Mouse (Mus musculus): ENCODE data around the gene 4930432K21Rik. TPM values are rescaled to one million over a fixed set of nuclear protein-coding genes. Genes with fewer than 3 reads are reported as not detected.

The 4930432K21Rik gene
- total RNA-seq (2022): 1 to 10 TPM; 2.1 to 3.5 (median 2.6) TPM

DNA sequence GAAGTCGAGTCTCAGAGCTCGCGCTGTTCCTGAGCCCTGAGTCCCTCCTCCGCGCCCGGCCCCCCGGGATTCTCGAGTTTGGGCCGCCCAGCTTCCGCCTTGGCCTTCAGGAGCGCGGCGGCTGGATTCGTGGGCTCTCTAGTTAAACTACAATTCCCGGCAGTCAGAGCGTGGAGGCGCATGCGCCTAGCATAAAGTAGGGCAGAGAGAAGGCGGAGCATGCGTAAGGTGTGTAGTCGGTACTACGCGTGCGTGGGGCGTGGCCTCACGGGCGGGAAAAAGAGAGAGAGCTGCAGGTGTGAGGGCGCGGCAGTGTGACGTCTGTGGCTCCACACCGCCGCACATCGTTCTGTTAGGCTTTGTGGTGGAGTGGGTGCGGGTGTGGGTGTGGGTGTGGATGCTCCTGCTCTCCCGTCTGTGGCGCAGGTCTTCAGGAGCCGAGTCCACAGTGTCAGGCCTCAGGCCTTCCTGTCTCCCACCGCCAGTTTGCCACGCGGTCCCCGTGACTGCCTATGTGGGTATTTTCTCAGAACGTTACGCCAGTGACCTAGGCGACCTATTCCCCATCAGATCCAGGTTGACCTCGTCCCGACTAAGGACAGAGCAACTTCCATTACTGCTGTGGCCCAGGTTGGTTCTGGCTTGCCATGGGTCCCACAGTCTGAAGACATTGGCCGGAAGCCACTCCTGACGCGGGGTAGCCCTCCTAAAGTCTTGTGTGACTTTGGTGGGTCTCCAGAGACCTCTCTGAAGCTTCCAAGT lies at the start of gene 4930432K21Rik, which contains the start of gene Cc2d1a:
4930432K21Rik (plus strand) TSS at position 257 of the 762 bp plus-strand sequence.
Cc2d1a (minus strand) TSS at position 168 of the 762 bp plus-strand sequence.
- peak; percentile 93 to 95 for DNase-seq (ENCODE audit: low spot score in 2 of 2)

DNA sequence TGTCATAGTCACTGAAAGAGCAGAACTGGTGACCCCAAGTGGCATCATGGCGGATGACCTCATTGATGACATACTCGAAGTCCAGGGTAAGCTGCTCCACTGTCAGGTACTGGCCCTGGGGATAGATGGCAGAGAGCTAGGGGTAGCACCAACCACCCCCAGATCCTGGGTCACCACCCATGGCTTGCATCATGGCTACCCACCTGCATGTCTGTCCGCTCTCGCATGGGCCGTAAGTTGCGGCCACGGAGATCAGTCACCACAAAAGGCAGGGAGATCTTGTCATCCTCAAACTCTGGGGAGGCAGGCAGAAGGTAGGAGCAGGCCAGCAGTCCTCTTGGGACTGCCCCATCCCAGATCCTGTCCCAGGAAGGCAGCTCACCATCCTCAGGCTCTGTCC lies 49.4 kb upstream of the 4930432K21Rik start:
- no peak for DNase-seq (ENCODE audit: low spot score in 2 of 2)

DNA sequence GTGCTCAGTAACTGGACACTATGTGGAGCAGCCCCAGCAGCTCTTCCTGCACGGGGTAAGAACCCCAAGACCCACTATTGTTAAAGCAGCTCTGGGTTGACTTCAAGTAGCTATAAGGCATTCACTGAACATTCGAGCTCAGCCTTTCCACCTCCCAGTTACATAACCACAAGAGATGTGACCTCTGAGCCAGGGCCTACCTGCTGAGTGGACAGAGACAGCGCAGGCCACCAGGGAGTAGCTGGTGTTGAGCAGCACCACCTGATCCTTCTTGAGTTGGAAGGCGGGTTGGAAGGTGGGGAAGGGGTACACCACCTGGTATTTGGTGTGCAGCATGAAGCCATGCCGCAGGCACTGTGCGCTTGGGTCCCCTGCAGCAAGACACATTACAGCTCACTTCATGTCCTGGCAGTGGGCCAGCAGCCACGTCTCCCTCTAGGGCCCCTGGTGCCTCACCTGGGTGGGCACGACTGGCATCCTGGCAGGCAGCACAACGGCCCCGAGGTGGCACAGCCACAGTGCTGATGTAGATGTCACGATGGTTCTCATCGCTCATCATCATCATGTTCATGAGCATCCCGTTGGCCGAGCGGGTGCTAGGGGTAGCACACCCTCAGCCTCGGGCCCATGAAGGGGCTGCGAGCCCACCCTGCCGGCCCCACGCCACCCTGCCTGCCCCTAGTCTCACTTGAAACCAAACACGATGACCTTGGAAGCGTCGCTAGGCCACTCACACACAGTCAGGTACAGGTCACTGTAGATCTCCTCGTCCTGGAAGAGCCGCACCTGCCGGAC lies 46.2 kb upstream of the 4930432K21Rik start:
- DNase-seq (ENCODE audit: low spot score in 2 of 2): peak in 1 of 2 experiments; percentile 5

DNA sequence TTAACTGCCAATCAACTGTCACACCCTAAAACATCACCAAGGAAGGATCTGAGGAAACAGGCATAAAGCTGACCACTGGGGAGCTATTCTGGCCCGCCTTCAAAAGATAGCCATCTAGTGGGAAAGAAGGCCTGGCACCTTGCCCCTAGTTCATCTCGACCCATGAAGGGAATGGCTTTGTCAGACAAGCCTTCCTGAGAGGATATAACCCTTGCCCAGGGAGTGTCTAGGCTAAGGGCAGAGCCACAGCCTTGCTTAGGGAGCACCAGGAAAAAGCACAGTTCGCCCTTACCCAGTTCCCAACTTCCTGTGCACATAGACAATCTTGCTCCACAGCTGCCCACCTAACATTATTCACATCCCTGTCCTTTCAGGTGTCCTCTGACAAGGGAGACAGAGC lies 44.2 kb upstream of the 4930432K21Rik start:
- DNase-seq (ENCODE audit: low spot score in 2 of 2): no peak

DNA sequence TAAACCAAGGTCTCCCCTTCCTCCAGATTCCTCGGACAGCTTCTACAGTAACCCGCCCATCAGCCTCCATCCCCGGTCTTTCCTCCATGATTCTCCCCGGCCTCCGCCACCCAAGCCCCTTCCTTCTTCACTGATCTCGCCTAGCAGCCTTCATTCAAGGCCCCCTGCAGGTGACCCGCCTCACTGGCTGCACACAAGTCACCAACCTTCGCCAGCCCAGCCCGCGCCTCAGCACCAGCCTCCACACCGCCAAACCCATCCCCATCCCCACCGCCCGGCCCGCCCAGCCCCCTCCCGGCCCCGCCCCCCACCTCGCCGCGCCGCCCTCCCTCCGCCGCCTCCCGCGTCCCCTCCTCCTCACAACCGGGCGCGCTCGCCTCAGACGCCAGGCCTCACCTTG lies 43.6 kb upstream of the 4930432K21Rik start:
- DNase-seq (ENCODE audit: low spot score in 2 of 2): no peak

DNA sequence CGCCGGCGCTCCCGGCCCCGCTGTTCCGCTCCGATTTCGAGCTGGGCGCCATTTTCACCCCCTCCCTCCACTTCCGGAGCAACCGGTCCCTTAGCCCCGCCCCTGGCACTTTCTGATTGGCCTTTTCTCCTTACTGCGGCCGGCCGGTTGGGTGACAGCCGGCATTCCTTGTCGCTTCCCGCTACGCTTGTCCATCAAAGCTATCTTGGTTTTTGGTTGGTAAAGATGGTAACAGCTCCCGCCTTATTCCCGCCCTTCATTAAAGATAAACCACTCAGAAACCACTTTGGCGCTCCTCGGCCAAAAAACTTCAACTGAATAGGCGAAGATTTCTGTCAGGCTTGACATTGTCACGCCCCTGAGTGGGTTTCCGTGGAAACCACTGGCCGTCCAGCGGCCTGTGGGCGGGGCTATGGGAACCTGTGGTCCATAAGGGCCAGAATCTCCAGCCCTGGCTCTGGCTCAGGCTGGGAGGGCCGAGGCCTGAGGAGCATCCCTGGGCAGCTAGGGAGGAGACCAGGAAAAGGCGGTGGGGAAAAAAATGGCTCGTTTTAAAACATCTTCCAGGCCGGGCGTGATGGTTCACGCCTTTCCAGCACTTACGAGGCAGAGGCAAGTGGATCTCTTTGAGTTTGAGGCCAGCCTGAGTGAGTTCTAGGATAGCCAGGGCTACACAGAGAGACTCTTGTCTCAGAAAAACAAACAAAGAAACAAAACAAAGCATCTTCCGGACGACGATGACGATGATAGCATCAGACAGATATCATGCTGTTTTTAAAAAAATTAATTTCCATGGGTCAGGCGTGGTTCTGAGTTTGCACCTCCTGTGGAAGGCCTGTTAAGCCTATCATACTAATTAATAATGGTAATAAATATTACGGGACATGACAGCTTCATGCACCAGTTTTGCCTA lies 42.9 kb upstream of the 4930432K21Rik start, which contains the start of gene Dcaf15:
Dcaf15 (minus strand) TSS at position 72 of the 913 bp plus-strand sequence.
- DNase-seq (ENCODE audit: low spot score in 2 of 2): peak; percentile 96 to 99

DNA sequence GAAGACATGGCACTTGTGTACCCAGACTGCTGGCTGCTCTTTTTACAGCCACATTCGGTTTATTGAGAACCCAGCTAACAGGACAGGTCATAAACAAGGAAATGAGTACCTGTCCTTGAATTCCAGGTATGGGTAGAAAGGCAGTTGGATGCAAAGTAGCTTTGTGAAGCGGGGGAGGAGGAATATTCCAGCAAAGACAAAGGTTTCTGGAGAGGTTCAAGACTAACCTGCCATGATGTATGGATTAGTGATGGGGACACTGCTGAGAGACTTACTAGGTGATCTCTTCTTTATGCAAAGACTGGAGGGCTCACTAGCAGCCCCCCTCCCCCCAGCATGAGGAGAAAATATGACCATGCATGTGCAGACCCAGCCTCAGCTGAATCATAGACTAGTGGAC lies 42.1 kb upstream of the 4930432K21Rik start:
- DNase-seq (ENCODE audit: low spot score in 2 of 2): no peak

DNA sequence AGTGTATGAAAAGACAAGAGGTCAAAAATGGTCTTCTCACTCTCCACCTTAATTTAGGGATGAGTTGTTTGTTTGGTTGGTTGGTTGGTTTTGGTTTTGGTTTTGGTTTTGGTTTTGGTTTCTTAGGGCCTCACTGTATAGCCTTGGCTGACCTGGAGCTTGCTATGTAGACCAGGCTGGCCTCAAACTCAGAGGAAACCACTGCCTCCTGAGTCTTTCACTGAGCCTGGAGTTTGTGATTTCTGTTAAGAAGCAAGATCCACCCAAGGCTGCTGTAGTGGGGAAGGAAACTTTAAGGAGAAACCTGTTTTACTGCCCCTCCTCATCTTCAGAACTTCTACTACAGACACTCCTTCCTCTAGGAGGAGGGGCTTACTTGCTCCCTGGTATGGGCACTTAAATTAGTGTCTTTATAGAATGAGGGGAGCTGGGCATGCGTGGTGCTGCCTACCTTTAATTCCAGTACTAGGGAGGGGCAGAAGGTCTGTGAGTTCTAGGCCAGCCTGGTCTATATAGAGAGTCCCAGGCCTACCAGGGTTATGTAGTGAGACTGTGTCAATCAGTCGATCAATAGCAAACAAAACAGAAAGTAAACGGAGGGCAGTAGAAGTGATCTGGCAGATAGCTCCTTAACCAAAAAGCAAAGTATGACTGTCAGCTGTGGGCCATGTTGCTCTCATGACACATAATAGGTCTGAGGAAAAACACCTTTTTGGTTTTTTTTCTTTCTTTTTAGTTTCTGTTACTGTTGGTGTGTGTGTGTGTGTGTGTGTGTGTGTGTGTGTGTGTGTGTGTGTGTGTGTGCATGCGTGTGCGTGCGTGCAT lies 41.4 kb upstream of the 4930432K21Rik start:
- DNase-seq (ENCODE audit: low spot score in 2 of 2): no peak

DNA sequence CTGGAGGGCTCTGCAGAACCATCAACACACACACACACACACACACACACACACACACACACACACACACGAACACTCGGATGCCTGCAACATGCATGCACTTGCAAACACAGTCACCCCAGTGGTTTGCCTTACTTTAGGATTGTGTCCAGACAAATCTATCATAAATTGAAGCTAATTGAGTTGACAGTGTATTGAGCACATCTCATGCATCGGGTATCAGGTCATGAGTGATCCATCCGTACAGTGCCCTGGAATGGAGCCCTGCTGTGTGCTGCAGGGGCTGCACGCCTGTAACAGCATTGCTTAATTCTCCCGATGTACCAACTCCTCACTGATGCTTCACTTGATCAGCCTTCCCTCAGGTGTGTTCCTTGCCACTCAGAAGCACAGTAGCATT lies 32.2 kb upstream of the 4930432K21Rik start:
- no peak for DNase-seq (ENCODE audit: low spot score in 2 of 2)

DNA sequence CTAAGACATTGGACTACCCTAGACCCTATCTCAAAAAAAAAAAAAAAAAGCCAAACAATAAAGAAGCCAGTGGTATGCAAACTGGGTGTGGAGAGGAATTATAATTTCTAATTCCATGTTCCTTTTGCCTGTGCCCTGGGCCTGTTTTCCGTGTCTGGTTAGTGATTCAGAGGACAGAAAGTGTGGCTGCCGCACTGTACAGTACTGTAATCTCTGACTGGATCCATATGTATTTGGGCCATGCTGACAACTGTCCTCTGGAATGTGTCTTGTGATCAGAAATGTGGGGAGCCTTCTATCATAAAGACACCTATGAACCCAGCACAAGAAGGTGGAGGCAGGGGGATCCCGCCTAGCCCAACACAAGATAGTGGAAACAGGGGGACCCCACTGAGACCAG lies 25.7 kb upstream of the 4930432K21Rik start:
- DNase-seq (ENCODE audit: low spot score in 2 of 2): no peak

DNA sequence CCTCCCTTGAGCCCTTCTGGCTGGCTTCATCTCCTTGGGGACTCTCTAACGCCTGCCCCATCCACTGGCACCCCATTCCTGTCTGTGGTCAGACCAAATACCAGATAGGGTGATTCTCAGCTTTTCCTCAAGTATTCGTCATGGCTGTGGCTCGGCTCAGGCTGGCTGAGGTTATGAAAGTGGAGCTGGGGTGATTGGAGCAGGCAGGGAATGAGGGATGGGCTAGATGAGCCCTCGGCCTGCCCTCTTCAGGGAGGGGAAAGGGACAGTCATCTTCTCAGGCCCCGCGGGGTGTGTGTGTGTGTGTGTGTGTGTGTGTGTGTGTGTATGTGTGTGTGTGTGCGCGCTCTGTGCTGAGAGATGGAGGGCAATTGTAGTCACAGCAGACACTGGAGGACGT lies 22.2 kb upstream of the 4930432K21Rik start, which contains the start of gene Podnl1:
Podnl1 (plus strand) TSS at position 334 of the 400 bp plus-strand sequence.
- no peak for DNase-seq (ENCODE audit: low spot score in 2 of 2)

DNA sequence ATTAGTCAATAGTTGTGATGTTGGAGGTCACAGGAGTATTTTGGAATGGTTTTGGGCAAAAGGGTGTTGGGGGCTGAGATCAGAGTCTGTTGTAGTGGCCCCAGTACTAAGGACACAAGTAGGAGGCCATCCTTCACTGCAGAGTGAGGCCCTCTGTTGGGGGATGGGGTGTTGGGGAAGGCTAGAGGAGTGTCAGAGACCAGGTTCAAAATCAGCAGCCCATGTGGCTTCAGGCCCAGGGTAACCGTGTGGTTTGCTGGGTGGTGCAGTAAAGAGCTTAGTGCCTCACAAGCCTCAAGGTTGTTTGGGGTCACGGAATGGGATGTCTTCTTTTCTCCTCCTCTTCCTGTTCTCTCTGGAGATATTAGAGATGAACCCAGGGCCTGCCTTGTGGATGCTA lies 21.1 kb upstream of the 4930432K21Rik start:
- DNase-seq (ENCODE audit: low spot score in 2 of 2): no peak

DNA sequence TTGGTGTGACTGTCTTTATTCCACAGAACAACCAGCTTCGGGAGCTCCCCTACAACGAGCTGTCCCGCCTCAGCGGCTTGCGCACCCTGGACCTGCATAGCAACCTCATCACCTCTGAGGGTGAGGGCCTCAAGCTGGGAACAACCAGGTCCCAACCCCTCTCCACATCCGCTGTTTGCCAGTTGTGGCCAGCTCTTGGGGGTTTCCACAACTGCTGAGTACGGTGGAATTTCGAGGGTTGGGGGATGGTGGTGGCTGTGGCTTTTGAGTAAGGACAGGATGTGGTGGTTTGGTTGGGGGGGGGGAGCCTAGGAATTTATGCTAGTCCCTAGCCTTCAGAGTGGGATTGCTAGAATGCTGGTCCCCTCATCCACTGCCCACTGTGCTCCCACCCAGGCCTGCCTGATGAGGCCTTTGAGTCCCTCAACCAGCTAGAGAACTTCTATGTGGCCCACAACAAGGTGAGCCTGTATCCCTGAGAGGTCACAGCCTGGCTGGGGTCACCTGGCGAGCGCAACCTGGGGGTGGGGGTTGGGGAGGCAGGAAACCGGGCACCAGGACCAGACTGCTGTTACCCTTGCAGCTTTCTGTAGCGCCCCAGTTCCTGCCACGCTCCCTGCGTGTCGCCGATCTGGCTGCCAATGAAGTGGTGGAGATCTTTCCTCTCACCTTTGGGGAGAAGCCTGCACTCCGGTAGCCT lies 20.5 kb upstream of the 4930432K21Rik start:
- DNase-seq (ENCODE audit: low spot score in 2 of 2): no peak

DNA sequence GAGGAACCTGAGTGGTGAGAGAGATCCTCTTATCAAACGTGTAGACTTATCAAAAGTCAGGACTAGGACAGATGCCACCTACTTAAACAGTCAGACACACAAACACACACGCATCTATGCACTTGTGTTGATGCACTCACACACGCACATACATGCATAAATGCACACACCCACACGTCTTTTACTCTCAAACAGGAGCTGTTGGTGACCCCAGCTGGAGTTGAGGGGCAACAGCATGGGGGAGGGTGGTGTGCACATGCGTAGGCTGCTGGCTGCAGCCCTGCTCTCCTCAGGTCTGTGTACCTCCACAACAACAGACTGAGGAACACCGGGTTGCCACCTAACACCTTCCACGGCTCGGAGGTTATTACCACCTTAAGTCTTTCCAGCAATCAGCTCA lies 19.5 kb upstream of the 4930432K21Rik start:
- DNase-seq (ENCODE audit: low spot score in 2 of 2): no peak

DNA sequence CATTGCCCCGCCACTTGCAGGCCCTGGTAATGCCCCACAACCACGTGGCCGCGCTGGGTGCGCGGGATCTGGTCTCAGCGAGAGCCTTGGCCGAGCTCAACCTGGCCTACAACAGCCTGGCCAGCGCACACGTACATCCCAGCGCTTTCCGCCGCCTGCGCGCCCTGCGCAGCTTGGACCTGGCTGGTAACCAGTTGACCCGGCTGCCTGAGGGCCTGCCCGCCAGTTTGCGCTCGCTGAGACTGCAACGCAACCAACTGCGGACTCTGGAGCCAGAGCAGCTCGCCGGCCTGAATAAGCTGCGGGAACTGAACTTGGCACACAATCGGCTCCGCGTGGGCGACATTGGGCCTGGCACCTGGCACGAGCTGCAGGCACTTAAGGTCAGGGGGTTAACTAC lies 17.0 kb upstream of the 4930432K21Rik start:
- DNase-seq (ENCODE audit: low spot score in 2 of 2): peak in 1 of 2 experiments; percentile 5

DNA sequence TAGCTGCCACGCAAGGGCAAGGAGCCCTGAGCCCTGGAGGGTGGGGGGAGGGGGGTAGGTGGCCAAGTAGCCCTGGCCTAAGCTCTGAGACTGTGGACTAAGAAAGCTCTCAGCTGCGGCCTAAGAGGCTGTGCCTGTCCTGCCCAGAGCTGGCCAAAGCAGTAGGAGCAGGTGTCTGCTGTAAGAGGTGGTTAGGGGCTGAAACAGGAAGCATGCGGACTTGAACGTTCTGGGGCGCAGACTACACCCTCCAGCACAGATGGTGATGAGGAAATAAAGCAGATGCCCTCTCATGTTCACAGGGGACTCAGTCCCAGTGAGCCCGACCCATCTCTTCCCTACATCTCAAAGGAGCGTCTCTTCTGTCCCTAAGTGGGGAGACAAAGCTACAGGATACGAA lies 15.6 kb upstream of the 4930432K21Rik start:
- peak in 1 of 2 experiments; percentile 13 for DNase-seq (ENCODE audit: low spot score in 2 of 2)

DNA sequence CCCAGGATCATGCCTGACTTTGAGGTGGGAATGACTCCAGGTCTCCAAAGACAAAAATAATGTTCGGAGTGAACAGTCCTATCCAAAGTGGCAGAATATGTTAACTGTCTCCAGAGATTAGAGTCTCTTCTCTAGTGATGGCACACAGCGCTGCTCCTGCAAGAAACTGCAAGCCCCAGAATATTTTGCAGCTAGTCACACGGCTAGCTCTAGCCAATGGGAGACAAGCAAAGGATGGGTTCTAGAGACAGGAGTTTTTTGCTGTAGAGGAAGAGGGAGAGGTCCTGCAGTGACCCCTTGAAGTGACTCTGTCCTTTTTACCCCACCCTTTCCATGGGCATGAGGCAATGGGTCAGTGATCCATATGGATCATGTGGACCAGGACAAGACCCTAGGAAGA lies 10.0 kb upstream of the 4930432K21Rik start:
- no peak for DNase-seq (ENCODE audit: low spot score in 2 of 2)

DNA sequence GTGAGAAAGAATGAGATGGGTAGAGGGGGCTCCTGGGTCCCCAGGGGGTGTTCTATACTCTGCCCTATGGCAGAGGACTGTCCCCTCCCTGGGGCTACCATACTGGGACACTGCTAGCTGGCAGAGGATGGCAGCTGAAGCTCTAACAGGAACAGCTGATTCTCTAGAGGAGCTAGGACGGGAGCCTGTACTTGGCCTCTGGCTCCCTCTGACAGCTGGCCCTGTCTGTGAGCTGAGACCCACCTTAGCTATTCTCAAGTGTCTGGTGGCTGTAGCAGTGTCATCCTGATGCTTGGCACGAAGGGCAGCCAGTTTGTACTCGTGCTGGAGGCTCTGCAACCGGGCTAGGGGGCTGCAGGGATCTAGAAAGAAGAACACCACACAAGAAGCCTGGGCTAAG lies 7.0 kb upstream of the 4930432K21Rik start:
- no peak for DNase-seq (ENCODE audit: low spot score in 2 of 2)

DNA sequence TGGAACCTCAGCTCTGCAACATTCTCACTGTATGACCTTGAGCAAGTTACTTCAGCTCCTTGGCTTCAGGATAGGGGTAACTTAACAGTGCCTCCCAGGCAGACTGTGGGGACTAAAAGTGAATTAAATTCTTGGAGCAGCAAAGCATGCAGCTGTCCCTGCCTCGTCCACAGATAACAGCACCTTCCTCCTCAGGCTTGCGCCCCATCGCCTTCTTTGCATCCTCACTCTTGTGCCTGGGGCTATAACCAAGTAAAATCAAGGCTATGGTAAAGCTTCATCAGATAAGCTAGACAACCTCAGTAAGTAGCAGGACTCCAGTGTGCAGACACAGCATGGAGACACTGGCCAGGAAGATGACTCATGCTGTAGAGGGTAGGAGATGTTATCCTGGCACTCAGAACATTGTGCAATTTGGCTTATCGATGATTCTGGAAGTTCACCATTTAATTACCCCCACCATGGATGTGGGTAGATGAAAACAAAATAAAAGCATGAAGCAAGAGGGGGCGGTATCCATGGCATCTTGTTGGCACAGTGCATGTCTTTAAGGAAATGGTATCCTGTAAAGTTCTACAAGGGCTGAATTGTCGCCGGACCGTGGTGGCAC lies 3.1 kb upstream of the 4930432K21Rik start:
- no peak for DNase-seq (ENCODE audit: low spot score in 2 of 2)
